Mouse (Mus musculus): ENCODE data around the gene Kazald1. TPM values are rescaled to one million over a fixed set of nuclear protein-coding genes. Genes with fewer than 3 reads are reported as not detected.
A peak's percentile ranks its signal among the peaks of the same experiment; 100 is the strongest.

Gene Kazald1
- polyA plus RNA-seq, 1 experiment from 2014 or later = 1.0 TPM

DNA sequence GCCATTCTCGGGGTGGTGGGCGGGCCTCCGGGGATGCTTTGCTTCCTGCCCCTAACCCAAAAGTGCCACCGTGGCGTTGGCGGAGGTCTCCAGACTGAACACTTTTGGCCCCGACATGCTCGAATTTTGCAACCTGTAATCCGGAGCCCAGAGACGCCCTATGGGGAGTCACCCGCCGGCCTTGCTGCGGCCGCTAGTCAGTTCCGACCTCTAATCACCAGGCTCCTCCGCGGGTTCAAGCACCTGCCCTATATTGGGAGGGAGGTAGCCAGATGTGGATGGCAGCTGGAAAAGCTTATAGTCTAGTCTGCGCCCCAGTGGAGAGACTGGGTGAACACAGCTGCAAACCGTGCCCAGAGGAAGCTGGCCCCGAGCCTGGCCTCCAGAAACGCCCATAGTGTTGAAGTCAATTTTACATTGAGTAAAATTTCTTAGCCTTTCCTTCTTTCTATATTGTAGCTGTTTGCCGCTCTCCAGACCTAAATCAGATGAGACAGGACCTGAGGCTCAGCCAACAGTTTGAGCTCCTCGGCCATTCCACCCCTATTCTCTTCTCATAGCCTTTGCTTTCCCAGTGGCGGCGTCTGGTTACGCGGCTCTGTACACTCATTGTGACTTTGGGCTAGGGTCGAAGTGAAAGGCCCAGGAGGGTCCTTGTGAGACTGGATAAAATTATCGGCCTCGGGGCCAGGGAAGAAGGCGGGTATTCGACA, 438 bp downstream of the Kazald1 start:
- H3K27ac ChIP-seq = peak overlapping the region; percentile 92
- peaks cover 53% of the 10 kb centered on the region for H3K4me1 ChIP-seq

DNA sequence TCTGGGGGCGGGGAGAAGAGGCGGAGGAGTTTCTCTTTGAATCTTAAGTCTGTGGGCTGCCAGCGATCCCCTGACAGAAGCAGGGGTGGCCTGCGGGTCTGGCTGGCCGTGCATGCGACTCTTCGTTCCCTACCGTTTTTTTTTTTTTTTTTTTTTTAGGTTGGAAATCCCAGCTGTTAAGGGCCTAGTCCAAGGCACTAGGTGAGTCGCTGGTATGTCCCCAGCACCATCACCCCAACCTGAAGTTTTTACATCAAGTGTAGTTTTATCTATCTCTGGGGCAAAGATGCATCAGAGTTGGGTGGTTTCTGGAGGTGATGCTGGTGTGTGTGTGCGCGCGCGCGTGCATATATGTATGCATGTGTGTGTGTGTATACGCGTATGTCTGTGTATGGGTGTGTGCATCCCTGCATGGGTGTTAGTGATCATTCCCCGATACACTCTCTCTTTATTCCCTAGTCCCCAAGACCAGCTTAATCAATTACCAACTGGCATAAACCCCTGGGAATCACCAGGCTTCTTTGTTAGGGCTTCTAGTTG, 1.1 kb downstream of the Kazald1 start:
- H3K4me1 ChIP-seq = peaks cover 60% of the 10 kb centered on the region
- DNase-seq (ENCODE audit: low spot score) = no peak
- H3K4me3 ChIP-seq = peak overlapping the region; percentile 71
- 6% methylated on average over 17 of the region's 17 CpGs for WGBS
- H3K27ac ChIP-seq = no peak overlapping the region
- no peaks in the 10 kb centered on the region for H3K9me3 ChIP-seq (replicated peaks)
- no peaks in the 10 kb centered on the region for H3K36me3 ChIP-seq
- peaks cover 83% of the 10 kb centered on the region for H3K27me3 ChIP-seq (ENCODE audit: low read depth, poor library complexity, severe bottlenecking)

More for the DNA sequence above, 438 bp downstream of the Kazald1 start:
- Histone ChIP-seq H3K27me3 (ENCODE audit: low read depth, poor library complexity, severe bottlenecking) (peaks cover 83% of the 10 kb centered on the region), H3K36me3 (no peaks in the 10 kb centered on the region), H3K9me3 (replicated peaks) (no peaks in the 10 kb centered on the region), H3K4me3 (peak overlapping the region; percentile 71)
- DNase-seq (ENCODE audit: low spot score) = no peak
- 2% methylated on average over 32 of the region's 32 CpGs for WGBS

DNA sequence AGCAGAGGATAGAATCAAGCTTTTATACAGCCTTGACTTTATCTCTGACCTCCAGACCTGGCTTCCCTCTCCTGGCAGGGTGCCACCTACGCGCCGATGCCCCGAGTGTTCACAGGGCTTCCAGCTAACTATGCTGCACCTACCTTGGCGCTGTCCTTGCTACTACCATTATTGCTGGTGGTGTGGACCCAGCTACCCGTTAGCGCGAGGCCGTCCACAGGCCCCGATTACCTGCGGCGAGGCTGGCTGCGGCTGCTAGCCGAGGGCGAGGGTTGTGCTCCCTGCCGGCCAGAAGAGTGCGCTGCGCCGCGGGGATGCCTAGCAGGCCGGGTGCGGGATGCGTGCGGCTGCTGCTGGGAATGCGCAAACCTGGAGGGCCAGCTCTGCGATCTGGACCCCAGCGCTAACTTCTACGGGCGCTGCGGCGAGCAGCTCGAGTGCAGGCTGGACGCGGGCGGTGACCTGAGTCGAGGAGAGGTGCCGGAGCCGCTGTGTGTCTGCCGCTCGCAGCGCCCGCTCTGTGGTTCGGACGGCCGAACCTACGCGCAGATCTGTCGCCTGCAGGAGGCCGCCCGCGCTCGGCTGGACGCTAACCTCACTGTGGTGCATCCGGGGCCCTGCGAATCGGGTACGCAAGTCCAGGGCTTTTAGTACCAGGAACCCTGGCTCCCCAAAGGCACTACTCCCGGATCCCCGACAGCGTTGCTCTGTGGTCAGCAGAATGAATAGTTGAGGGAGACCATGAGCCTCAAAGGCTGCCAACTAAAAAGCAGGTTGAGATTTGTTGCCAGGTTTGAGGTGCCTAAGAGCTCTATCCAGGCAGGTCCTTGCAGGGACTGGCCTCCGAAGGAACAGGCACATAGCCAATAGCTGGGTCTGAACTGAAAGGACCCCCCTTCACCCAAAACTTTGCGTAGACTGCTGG, 1.8 kb downstream of the Kazald1 start:
- peak overlapping the region; percentile 12; the same call in 1 of the 2 replicates for H3K27ac ChIP-seq
- peak; percentile 80 for DNase-seq (ENCODE audit: low spot score)
- no peaks in the 10 kb centered on the region for H3K36me3 ChIP-seq
- WGBS = under 1% methylated on average over 62 of the region's 62 CpGs
- peak overlapping the region; percentile 41 for H3K4me3 ChIP-seq
- peaks cover 61% of the 10 kb centered on the region for H3K4me1 ChIP-seq
- H3K9me3 ChIP-seq (replicated peaks) = no peaks in the 10 kb centered on the region
- H3K27me3 ChIP-seq (ENCODE audit: low read depth, poor library complexity, severe bottlenecking) = peaks cover 83% of the 10 kb centered on the region

DNA sequence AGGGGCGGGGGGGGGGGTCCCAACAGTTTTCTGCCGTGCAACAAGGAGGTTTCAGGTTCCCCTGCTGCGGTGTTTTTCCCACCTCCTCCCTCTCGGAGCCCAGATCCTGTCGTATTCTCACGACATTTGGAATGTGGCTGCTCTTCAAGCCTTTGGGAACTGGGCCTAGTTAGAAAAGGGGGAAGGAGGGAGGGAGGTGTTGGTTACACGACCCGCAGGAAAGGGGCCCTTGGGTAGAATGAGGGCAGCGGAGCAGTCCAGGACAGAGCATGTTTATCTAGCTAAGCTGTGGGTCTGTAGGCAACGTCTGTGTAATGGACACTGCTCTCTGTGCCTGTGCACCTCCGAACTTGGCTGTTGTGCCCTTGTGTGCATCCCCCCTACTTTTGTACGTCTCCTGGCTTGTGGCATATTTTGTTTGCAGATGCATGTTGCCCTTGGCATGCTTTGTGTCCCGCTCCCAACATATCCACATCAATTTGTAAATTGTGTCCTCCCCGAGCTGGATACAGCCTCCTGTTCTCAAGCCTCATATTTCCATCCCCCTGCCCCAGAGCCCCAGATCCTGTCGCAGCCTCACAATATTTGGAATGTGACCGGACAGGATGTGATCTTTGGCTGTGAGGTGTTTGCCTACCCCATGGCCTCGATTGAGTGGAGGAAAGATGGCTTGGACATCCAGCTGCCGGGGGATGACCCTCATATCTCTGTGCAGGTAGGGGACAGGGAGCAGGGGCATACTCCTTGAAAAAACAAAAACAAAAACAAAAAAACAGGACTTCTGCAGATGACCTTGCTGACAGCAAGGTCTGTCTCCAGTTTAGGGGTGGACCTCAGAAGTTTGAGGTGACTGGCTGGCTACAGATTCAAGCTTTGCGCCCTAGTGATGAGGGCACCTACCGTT, 3.0 kb downstream of the Kazald1 start:
- Histone ChIP-seq H3K27me3 (ENCODE audit: low read depth, poor library complexity, severe bottlenecking) (peaks cover 83% of the 10 kb centered on the region), H3K4me1 (peaks cover 63% of the 10 kb centered on the region), H3K27ac (no peak overlapping the region), H3K4me3 (peak overlapping the region; percentile 41), H3K9me3 (replicated peaks) (no peaks in the 10 kb centered on the region), H3K36me3 (no peaks in the 10 kb centered on the region)
- DNase-seq (ENCODE audit: low spot score) = peak; percentile 51
- 6% methylated on average over 20 of the region's 20 CpGs for WGBS

DNA sequence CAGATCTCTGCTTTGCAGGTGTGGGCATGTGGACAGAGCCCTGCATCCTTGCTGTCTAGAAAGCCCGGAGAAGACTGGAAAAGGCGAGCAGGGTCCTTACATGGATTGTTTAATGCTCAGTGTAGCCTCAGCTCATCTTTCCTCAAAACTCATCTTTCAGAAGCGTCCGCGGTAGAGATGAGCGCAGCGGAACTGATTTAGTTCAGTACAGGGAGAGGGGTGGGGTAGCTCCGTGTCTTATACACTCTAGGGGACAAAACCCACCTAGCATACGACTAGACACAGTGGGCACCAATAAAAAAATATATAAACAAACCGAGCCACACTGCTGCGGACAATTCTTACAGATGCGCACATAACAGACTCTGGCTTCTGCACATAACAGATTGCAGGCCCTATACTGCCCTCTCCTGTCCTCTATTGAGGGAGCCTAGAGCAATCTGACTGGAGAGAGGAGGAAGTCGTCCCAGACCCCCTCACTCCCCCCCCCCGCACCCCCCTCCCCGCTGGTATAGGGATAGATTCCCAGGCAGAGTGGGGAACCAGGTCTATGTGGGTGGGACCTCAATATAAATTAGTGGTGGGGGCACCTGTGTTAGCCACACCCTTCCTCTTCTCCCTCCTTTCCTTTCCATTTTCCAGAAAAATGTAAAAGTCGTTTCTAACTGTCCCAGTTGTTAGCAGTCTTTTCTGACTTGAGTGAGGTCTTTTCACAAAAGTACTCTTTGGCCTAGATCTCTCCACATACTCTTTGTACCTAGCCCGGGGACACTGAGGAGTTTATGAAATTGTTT, 4.1 kb downstream of the Kazald1 start:
- H3K4me1 ChIP-seq = peaks cover 70% of the 10 kb centered on the region
- H3K9me3 ChIP-seq (replicated peaks) = no peaks in the 10 kb centered on the region
- 8% methylated on average over 17 of the region's 17 CpGs for WGBS
- peak overlapping the region; percentile 45 for H3K4me3 ChIP-seq
- peak; percentile 46 for DNase-seq (ENCODE audit: low spot score)
- H3K27ac ChIP-seq = no peak overlapping the region
- H3K36me3 ChIP-seq = no peaks in the 10 kb centered on the region
- H3K27me3 ChIP-seq (ENCODE audit: low read depth, poor library complexity, severe bottlenecking) = peaks cover 89% of the 10 kb centered on the region

DNA sequence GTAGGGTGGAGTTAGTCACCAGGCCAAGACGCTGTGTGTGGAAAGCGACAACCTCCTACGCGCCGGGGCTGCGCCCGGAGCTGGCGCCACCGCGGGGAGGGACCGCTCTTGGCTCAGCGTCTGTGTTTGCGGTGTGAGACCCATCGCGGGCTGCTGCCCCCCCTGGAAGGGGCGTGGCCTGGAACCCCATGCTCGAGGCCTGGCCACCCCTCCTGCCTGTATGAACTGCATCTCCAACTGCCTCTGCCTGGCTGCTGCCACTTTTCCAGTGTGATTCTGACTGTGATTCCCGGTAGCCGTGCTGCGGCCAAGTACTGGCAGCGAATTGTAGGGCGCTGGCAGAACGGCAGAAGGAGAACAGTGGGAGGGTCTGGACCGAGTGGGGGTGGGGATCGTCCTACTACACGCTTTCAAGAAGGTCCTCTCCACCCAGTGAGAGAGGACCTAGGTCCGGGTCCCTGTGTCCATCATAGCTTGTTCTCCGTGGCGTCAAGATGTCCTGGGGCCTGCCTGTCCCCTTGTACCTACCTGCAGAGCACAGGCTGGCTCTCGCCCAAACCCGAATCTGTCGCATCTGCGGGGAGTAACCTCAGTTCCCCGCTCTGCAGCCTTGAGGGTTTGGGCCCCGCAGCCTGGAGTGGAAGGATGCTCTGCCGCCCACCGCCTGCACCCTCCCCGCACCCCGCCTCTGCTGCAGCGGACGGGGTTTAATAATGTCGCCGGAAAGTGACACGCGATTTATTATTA, 4.9 kb downstream of the Kazald1 start:
- WGBS = 1% methylated on average over 45 of the region's 45 CpGs
- peak; percentile 74 for DNase-seq (ENCODE audit: low spot score)
- peaks cover 78% of the 10 kb centered on the region for H3K4me1 ChIP-seq

DNA sequence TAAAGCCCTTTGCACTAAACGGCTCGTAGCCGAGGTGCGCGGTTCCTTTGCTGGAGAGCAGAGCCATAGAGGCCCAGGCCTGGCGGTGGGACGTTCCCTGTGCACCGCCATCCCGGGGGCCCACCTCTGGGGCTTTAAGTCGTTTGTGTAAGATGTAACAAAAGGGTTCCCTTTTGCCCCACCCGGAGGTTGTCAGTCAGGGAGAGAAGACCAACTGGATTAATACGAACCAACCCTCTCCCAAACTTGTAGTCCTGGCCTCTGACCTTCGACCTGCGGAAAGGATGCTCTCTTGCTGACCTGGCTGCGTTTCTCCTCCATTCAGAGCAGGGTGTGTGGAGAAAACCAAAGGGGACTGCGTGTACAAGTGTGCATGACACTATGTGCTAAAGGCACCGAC, 5.7 kb downstream of the Kazald1 start:
- DNase-seq (ENCODE audit: low spot score) = peak; percentile 56
- Histone ChIP-seq H3K4me3 (peak overlapping the region; percentile 45), H3K27ac (no peak overlapping the region), H3K4me1 (peaks cover 79% of the 10 kb centered on the region), H3K27me3 (ENCODE audit: low read depth, poor library complexity, severe bottlenecking) (peaks cover 100% of the 10 kb centered on the region), H3K9me3 (replicated peaks) (no peaks in the 10 kb centered on the region), H3K36me3 (no peaks in the 10 kb centered on the region)
- 1% methylated on average over 17 of the region's 17 CpGs for WGBS

More for the DNA sequence above, 4.9 kb downstream of the Kazald1 start:
- Histone ChIP-seq H3K27ac (peak overlapping the region; percentile 42; the same call in 1 of the 2 replicates), H3K36me3 (no peaks in the 10 kb centered on the region), H3K4me3 (peak overlapping the region; percentile 45), H3K27me3 (ENCODE audit: low read depth, poor library complexity, severe bottlenecking) (peaks cover 97% of the 10 kb centered on the region), H3K9me3 (replicated peaks) (no peaks in the 10 kb centered on the region)

DNA sequence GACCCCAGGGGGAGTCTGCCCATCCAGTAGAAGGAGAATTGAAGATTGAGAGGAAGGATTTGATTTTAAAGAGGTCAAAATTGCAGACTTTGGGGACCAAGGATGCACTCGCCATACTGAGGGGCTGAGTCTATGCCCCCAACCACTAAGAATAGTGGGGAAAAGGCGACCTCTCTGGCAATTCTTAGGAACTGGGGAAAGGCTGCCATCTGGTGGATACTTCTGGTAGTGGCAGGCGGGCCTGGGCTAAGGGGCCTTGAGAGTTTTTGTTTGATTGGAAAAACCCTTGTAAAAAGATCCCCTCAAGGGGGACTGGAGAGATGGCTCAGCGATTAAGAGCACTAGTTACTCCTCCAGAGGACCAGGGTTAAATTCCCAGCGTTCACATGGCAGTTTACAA, 6.2 kb downstream of the Kazald1 start:
- peak; percentile 86 for DNase-seq (ENCODE audit: low spot score)
- H3K36me3 ChIP-seq = no peaks in the 10 kb centered on the region
- H3K4me3 ChIP-seq = peak overlapping the region; percentile 45
- H3K27ac ChIP-seq = no peak overlapping the region
- 3% methylated on average over 5 of the region's 5 CpGs for WGBS
- peaks cover 100% of the 10 kb centered on the region for H3K27me3 ChIP-seq (ENCODE audit: low read depth, poor library complexity, severe bottlenecking)
- H3K9me3 ChIP-seq (replicated peaks) = no peaks in the 10 kb centered on the region
- H3K4me1 ChIP-seq = peaks cover 77% of the 10 kb centered on the region

DNA sequence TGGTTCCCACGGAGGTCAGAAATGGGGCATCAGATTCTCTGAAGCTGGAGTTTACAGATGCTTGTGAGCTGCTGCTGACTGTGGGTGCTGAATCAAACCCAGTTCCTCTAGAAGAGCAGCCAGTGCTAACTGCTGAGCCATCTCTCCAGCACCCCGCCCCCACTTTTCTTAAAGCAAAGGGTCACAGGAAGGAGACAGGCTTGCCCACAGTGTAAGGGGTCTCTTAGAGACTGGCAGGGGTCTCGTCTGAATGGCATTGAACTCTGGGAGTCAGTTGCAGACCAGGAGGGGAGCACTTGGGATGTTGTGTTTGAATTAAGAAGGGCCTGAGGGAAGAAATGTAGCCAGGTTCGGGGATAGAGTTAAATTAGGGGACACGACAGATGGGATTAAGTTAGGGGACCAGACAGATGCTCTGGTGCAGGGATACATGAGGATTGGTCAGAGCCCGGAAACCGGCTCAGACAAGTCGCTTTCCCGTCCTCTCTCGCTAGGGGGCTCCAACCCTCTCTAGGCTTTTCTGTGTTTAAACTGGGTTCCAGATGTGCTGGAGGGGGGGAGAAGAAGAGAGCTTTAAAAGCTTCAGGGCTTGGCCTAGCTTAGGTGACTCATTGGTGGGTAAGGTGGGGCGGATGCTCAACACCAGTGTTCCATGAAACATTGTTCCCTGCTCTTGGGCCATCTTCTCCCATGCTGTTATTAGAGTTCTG, 7.0 kb downstream of the Kazald1 start:
- Histone ChIP-seq H3K9me3 (replicated peaks) (no peaks in the 10 kb centered on the region), H3K4me3 (no peak overlapping the region), H3K27me3 (ENCODE audit: low read depth, poor library complexity, severe bottlenecking) (peaks cover 100% of the 10 kb centered on the region), H3K4me1 (peaks cover 70% of the 10 kb centered on the region), H3K27ac (no peak overlapping the region), H3K36me3 (no peaks in the 10 kb centered on the region)
- DNase-seq (ENCODE audit: low spot score) = peak; percentile 71
- 22% methylated on average over 11 of the region's 11 CpGs for WGBS

DNA sequence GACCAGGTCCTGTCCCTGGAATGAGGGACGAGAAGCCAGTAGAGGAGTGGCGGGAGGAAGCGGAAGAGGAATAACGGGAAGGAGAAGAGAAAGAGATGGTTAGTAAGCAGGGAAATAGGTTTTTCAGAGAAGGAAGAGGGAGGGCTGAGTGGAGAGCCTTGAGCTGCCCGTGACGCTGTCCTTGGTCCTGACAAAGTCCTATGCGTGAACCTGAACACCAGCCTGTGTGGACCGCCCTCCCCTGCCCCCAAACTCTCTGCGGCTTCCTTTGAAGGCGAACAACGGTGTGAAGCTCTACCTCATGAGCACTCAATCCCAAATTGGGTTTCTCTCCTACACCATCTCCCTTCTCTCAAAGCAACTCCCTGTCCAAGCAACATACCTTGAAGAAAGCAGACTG, 22.8 kb downstream of the Kazald1 start:
- no peak overlapping the region for H3K27ac ChIP-seq
- H3K36me3 ChIP-seq = no peaks in the 10 kb centered on the region
- no peaks in the 10 kb centered on the region for H3K9me3 ChIP-seq (replicated peaks)
- peaks cover 38% of the 10 kb centered on the region for H3K27me3 ChIP-seq (ENCODE audit: low read depth, poor library complexity, severe bottlenecking)
- WGBS = 21% methylated on average over 11 of the region's 11 CpGs
- no peak overlapping the region for H3K4me3 ChIP-seq
- H3K4me1 ChIP-seq = no peaks in the 10 kb centered on the region
- DNase-seq (ENCODE audit: low spot score) = peak; percentile 86
